Mouse (Mus musculus) small intestine, adult 2 months (tissue): ENCODE results near the gene Polr1c.

Experiments used
- CTCF ChIP-seq: fragments of 200-500 bp; IDR thresholded peaks from 2 replicates; pipeline ENCODE4 v1.5.1; 2012; ENCODE audit warnings: low read depth, mild to moderate bottlenecking, control low read depth, inconsistent platforms, low read length, moderate library complexity, mixed read lengths; ENCODE audit not compliant: insufficient replicate concordance, insufficient read length; ENCODE audit errors: extremely low read depth
- POLR2A ChIP-seq: fragments of 200-500 bp; IDR thresholded peaks from 2 replicates; pipeline ENCODE4 v1.6.1; 2012; ENCODE audit warnings: low read depth, mild to moderate bottlenecking, control low read depth, inconsistent platforms, low read length, moderate library complexity

DNA sequence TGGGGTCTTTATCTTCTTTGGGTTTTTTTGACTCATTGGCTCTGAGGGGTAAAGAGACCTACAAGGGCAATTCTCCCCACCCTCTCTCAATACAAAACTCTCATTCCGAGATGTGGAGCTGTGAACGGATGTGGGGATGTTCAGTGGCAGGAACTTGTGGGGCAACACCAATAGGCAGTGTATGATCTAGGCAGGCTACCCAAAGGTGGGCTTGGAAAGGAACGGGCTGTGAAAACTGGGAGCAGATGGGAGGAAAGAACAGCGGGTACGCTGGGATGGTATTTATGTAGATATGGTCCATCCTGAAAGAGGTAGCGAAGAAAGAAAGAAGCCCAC lies 49.1 kb upstream of the Polr1c start:
- no peak for TF ChIP-seq POLR2A
- no peak for TF ChIP-seq CTCF
